Mouse (Mus musculus): ENCODE data around the gene Ncs1. TPM values are rescaled to one million over a fixed set of nuclear protein-coding genes. Genes with fewer than 3 reads are reported as not detected.

The Ncs1 gene
- polyA plus RNA-seq, 1 experiment from 2014 or later = 29.4 TPM

DNA sequence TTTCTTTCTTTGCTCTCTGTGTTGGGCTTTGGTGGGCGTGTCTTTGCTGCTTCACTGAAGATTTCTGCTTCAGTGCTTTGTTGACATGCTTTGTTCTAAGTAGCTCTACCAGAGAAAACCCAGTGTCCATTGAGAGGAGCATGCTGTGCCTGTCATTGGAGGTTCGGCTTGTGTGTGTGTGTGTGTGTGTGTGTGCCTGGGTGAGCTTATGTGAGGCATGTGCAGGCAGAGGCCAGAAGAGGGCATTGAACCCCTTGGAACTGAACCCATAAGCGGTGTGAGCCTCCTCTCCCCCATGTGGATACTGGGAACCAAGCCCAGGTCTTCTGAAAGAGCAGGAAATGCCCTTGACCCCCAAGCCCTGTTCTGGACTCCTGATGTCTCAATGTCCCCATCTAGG lies 7.8 kb downstream of the Ncs1 start:
- no peak for ATAC-seq (replicated peaks; ENCODE audit: extremely low read depth, insufficient read depth, low FRiP score)
- H3K4me1 ChIP-seq (ENCODE audit: control insufficient read depth, insufficient read depth, low read length) = peaks cover 61% of the 10 kb centered on the region

GRCm38 (mm10) chr2:31254806-31255205 lies 9.2 kb downstream of the Ncs1 start:
- Histone ChIP-seq H3K9ac (ENCODE audit: low read length) (no peak overlapping the region), H3K4me1 (ENCODE audit: control insufficient read depth, insufficient read depth, low read length) (peaks cover 64% of the 10 kb centered on the region)

More for the DNA sequence above, 7.8 kb downstream of the Ncs1 start:
- Histone ChIP-seq H3K4me2 (ENCODE audit: low read depth, low read length) (no peak overlapping the region), H3K27me3 (ENCODE audit: control insufficient read depth, insufficient read depth, low read length) (no peaks in the 10 kb centered on the region), H3K27ac (ENCODE audit: low read length) (no peak overlapping the region; the same call in 1 of the 2 replicates), H3K9me3 (replicated peaks; ENCODE audit: control insufficient read depth, low read length) (no peaks in the 10 kb centered on the region), H3K36me3 (ENCODE audit: control insufficient read depth, insufficient read depth) (no peaks in the 10 kb centered on the region), H3K4me3 (ENCODE audit: low read length) (no peak overlapping the region), H3K9ac (ENCODE audit: low read length) (no peak overlapping the region)
- 89% methylated on average over 3 of the region's 3 CpGs for WGBS

DNA sequence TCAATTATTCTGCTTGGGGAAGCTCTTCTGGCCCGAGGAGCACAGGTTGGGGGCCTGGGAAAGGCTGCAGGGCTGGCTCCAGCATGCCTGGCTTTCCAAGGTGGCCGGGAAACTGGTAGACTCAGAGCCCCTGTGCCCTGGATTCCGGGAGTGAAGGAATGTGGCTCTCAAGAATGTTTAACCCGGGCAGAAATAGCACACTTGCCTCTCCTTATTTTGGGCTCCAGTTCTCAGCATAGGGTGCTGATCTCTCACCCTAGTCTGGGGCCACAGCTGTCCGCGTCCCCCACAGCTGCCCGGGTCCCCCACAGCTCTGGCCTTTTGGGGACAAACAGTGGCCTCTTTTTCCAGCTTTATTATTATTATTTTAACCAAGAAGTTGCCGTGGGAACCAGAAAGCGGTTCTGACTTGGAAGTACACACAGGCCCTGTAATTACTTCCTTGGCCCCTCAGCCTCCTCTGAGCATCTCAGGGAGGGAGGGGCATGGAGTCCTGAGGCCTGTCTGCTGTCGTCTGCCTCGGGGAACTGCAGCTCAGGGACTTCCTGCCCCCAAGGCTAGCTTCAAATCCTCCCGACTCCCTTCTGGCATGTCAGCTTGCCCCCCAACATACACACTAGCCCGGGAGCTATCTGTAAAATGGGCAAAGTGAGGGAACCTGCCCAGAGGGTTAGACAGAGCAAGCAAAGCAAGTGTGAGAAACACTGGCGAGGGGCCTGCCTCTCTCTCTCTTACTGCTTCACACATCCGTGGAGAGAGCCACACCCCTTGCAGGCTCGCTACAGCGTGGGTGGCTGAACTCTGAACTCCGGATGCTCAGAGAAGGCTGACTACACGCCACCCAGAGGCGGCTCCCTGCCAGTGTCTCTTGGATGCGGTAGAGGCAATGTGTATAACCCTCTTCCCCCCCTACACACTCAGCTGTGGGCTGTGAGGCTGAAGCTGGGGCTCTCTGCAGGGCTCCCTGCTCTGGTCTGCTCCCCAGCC lies 10.6 kb downstream of the Ncs1 start:
- peaks cover 72% of the 10 kb centered on the region for H3K4me1 ChIP-seq (ENCODE audit: control insufficient read depth, insufficient read depth, low read length)

More at GRCm38 (mm10) chr2:31254806-31255205, 9.2 kb downstream of the Ncs1 start:
- no peak overlapping the region for H3K4me2 ChIP-seq (ENCODE audit: low read depth, low read length)
- H3K4me3 ChIP-seq (ENCODE audit: low read length) = no peak overlapping the region
- WGBS = 86% methylated on average over 3 of the region's 3 CpGs
- H3K36me3 ChIP-seq (ENCODE audit: control insufficient read depth, insufficient read depth) = no peaks in the 10 kb centered on the region
- H3K27ac ChIP-seq (ENCODE audit: low read length) = peak overlapping the region; percentile 97
- no peaks in the 10 kb centered on the region for H3K9me3 ChIP-seq (replicated peaks; ENCODE audit: control insufficient read depth, low read length)
- H3K27me3 ChIP-seq (ENCODE audit: control insufficient read depth, insufficient read depth, low read length) = no peaks in the 10 kb centered on the region
- ATAC-seq (replicated peaks; ENCODE audit: extremely low read depth, insufficient read depth, low FRiP score) = no peak

DNA sequence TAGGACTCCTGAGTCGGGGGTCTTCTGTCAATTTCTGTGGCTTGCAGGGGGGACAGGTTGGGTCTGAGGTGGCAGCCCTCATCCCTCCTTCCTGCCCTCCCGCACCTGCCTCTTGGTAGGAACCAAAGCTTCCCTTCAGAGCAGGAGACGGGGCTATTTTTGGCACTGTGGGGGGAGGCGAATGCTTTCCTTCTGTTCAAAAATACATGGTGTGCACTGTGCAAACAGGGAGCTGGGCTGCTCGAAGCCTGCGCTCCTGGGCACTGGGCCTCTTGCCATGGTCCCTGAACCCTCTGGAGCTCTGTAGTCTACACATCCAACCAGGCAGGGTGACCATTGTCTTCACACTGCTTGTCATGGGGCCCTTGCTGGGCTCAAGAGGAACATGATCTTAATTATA lies 11.5 kb downstream of the Ncs1 start:
- no peaks in the 10 kb centered on the region for H3K36me3 ChIP-seq (ENCODE audit: control insufficient read depth, insufficient read depth)
- H3K27ac ChIP-seq (ENCODE audit: low read length) = peak overlapping the region; percentile 97
- peak; percentile 26 for ATAC-seq (replicated peaks; ENCODE audit: extremely low read depth, insufficient read depth, low FRiP score)
- peak overlapping the region; percentile 17 for H3K4me3 ChIP-seq (ENCODE audit: low read length)
- peak overlapping the region; percentile 46 for H3K4me2 ChIP-seq (ENCODE audit: low read depth, low read length)
- H3K9me3 ChIP-seq (replicated peaks; ENCODE audit: control insufficient read depth, low read length) = no peaks in the 10 kb centered on the region
- H3K4me1 ChIP-seq (ENCODE audit: control insufficient read depth, insufficient read depth, low read length) = peaks cover 70% of the 10 kb centered on the region
- no peaks in the 10 kb centered on the region for H3K27me3 ChIP-seq (ENCODE audit: control insufficient read depth, insufficient read depth, low read length)
- H3K9ac ChIP-seq (ENCODE audit: low read length) = peak overlapping the region; percentile 72
- WGBS = 22% methylated on average over 6 of the region's 6 CpGs

More for the DNA sequence above, 10.6 kb downstream of the Ncs1 start:
- peak overlapping the region; percentile 97 for H3K27ac ChIP-seq (ENCODE audit: low read length)
- peak; percentile 61 for ATAC-seq (replicated peaks; ENCODE audit: extremely low read depth, insufficient read depth, low FRiP score)
- H3K9me3 ChIP-seq (replicated peaks; ENCODE audit: control insufficient read depth, low read length) = no peaks in the 10 kb centered on the region
- H3K9ac ChIP-seq (ENCODE audit: low read length) = peak overlapping the region; percentile 38
- H3K4me3 ChIP-seq (ENCODE audit: low read length) = peak overlapping the region; percentile 17
- H3K36me3 ChIP-seq (ENCODE audit: control insufficient read depth, insufficient read depth) = no peaks in the 10 kb centered on the region
- 12% methylated on average over 21 of the region's 21 CpGs for whole genome bisulfite sequencing
- peak overlapping the region; percentile 46 for H3K4me2 ChIP-seq (ENCODE audit: low read depth, low read length)
- H3K27me3 ChIP-seq (ENCODE audit: control insufficient read depth, insufficient read depth, low read length) = no peaks in the 10 kb centered on the region

GRCm38 (mm10) chr2:31258609-31259366 lies 13.2 kb downstream of the Ncs1 start:
- Histone ChIP-seq H3K4me1 (ENCODE audit: control insufficient read depth, insufficient read depth, low read length) (peaks cover 83% of the 10 kb centered on the region), H3K27ac (ENCODE audit: low read length) (peak overlapping the region; percentile 97), H3K4me3 (ENCODE audit: low read length) (peak overlapping the region; percentile 56), H3K27me3 (ENCODE audit: control insufficient read depth, insufficient read depth, low read length) (no peaks in the 10 kb centered on the region), H3K36me3 (ENCODE audit: control insufficient read depth, insufficient read depth) (no peaks in the 10 kb centered on the region), H3K4me2 (ENCODE audit: low read depth, low read length) (peak overlapping the region; percentile 74), H3K9me3 (replicated peaks; ENCODE audit: control insufficient read depth, low read length) (no peaks in the 10 kb centered on the region), H3K9ac (ENCODE audit: low read length) (peak overlapping the region; percentile 72)
- WGBS = 12% methylated on average over 22 of the region's 22 CpGs
- peak; percentile 73 for ATAC-seq (replicated peaks; ENCODE audit: extremely low read depth, insufficient read depth, low FRiP score)

DNA sequence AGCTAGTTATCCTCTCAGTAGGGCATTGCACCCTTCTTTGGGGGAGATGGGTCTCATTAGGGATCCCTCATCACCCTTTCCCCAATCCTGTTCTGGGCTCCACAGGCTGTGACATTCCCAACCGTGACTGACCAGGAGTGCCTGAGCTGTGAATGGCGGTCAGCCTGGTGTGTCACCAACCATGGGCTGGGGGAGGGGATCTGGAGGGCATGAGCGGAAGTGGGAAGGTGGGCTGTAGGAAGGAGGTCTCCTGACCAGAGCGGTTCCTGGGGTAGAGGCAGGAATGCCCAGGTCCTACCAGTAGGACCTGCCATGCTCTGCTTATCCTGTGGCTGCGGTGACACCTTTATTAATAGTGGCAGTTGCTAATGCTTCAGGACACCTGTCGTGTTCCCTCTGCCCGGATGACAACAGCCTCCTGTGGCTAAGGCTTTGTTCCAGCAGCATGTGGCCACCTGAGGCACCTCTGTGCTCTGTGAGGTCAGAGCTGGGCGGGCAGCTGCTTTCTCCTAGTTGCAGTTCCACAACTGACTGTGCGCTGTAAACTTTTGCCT lies 13.8 kb downstream of the Ncs1 start:
- peaks cover 83% of the 10 kb centered on the region for H3K4me1 ChIP-seq (ENCODE audit: control insufficient read depth, insufficient read depth, low read length)
- peak overlapping the region; percentile 97 for H3K27ac ChIP-seq (ENCODE audit: low read length)
- H3K4me2 ChIP-seq (ENCODE audit: low read depth, low read length) = peak overlapping the region; percentile 74
- H3K36me3 ChIP-seq (ENCODE audit: control insufficient read depth, insufficient read depth) = no peaks in the 10 kb centered on the region
- peak overlapping the region; percentile 72 for H3K9ac ChIP-seq (ENCODE audit: low read length)
- H3K9me3 ChIP-seq (replicated peaks; ENCODE audit: control insufficient read depth, low read length) = no peaks in the 10 kb centered on the region
- H3K4me3 ChIP-seq (ENCODE audit: low read length) = peak overlapping the region; percentile 56
- no peaks in the 10 kb centered on the region for H3K27me3 ChIP-seq (ENCODE audit: control insufficient read depth, insufficient read depth, low read length)
- ATAC-seq (replicated peaks; ENCODE audit: extremely low read depth, insufficient read depth, low FRiP score) = no peak
- WGBS = 30% methylated on average over 9 of the region's 9 CpGs

DNA sequence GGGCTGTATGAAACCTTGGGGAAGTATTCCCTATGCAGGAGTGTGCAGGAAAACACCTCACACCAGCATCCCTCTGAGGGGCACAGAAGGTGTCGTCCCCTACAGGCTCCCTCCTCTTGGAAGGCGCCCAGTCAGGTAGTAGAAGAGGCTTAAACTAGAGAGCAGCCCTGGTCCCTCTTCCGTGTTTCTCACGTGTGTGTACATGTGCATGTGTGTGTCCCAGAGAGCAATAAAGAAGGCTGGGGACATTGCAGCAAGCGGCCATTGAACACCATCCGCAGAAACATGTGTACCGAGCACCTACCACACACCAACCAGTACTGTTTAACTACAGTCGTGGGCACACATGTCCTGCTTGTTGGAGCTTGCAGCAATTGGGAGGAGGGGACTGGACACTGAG lies 14.9 kb downstream of the Ncs1 start:
- 72% methylated on average over 8 of the region's 8 CpGs for WGBS

DNA sequence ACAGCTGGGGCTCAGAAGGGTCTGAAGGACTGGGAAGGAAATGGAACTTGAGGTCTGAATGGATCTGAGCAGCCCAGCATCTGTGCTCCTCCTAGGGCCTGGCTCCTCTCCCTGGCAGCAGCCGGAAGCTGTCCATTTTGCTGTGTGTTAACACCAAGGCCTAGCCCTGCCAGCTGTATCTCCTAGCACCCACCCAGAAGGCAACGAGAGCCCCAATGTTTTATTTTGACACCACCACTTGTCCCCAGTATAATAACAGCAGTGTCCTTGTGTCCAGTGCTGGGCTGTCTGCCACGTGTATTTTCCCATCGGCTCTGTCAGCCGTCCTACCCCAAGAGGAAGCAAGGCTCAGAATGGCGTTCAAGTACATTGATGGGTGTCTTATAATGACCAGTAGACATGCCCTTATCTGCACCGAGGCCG lies 17.4 kb downstream of the Ncs1 start:
- no peak overlapping the region for H3K4me2 ChIP-seq (ENCODE audit: low read depth, low read length)
- H3K9me3 ChIP-seq (replicated peaks; ENCODE audit: control insufficient read depth, low read length) = no peaks in the 10 kb centered on the region
- peaks cover 69% of the 10 kb centered on the region for H3K4me1 ChIP-seq (ENCODE audit: control insufficient read depth, insufficient read depth, low read length)
- H3K36me3 ChIP-seq (ENCODE audit: control insufficient read depth, insufficient read depth) = no peaks in the 10 kb centered on the region
- 29% methylated on average over 8 of the region's 8 CpGs for WGBS
- no peak for ATAC-seq (replicated peaks; ENCODE audit: extremely low read depth, insufficient read depth, low FRiP score)
- H3K9ac ChIP-seq (ENCODE audit: low read length) = peak overlapping the region; percentile 32
- H3K27ac ChIP-seq (ENCODE audit: low read length) = peak overlapping the region; percentile 90
- no peak overlapping the region for H3K4me3 ChIP-seq (ENCODE audit: low read length)
- H3K27me3 ChIP-seq (ENCODE audit: control insufficient read depth, insufficient read depth, low read length) = no peaks in the 10 kb centered on the region

More for the DNA sequence above, 14.9 kb downstream of the Ncs1 start:
- peak overlapping the region; percentile 97 for H3K27ac ChIP-seq (ENCODE audit: low read length)
- H3K9ac ChIP-seq (ENCODE audit: low read length) = 0 out of 2 replicates have a peak overlapping the region, but pooled peaks have one; percentile 12
- peaks cover 83% of the 10 kb centered on the region for H3K4me1 ChIP-seq (ENCODE audit: control insufficient read depth, insufficient read depth, low read length)
- no peaks in the 10 kb centered on the region for H3K9me3 ChIP-seq (replicated peaks; ENCODE audit: control insufficient read depth, low read length)
- ATAC-seq (replicated peaks; ENCODE audit: extremely low read depth, insufficient read depth, low FRiP score) = no peak
- no peak overlapping the region for H3K4me3 ChIP-seq (ENCODE audit: low read length)
- H3K27me3 ChIP-seq (ENCODE audit: control insufficient read depth, insufficient read depth, low read length) = no peaks in the 10 kb centered on the region
- no peaks in the 10 kb centered on the region for H3K36me3 ChIP-seq (ENCODE audit: control insufficient read depth, insufficient read depth)
- H3K4me2 ChIP-seq (ENCODE audit: low read depth, low read length) = no peak overlapping the region
